Mouse (Mus musculus) intestine, embryonic 14.5 days (tissue): ENCODE results near the gene Ankfn1. TPM values are rescaled to one million over a fixed set of nuclear protein-coding genes. Genes with fewer than 3 reads are reported as not detected.

Source experiments
- ATAC-seq: fragments of 200-750 bp; cut with Nextera tagmentation; replicated peaks from 2 replicates; pipeline ENCODE4 v1.8.0; 2017; ENCODE audit warnings: low read depth, moderate number of reproducible peaks, moderate TSS enrichment, moderate library complexity; ENCODE audit not compliant: low FRiP score, low TSS enrichment
- DNase-seq: peaks from one replicate; pipeline ENCODE4 v3.0.0-alpha.2; 2018; ENCODE audit warnings: low spot score
- H3K27ac ChIP-seq: fragments of 300-500 bp; sonication (generic); 2 replicates; pipeline ENCODE4 v1.5.1; 2014; ENCODE audit warnings: low read depth, mild to moderate bottlenecking, control low read depth
- H3K27me3 ChIP-seq: fragments of 300-500 bp; sonication (generic); replicated peaks from 2 replicates; pipeline ENCODE4 v1.6.1; 2014; ENCODE audit warnings: low read length, control low read depth; ENCODE audit not compliant: control insufficient read depth, insufficient read depth
- H3K36me3 ChIP-seq: fragments of 300-500 bp; sonication (generic); 2 replicates; pipeline ENCODE4 v1.6.1; 2014; ENCODE audit warnings: low read length, control low read depth; ENCODE audit not compliant: control insufficient read depth, insufficient read depth
- H3K4me1 ChIP-seq: fragments of 300-500 bp; sonication (generic); replicated peaks from 2 replicates; pipeline ENCODE4 v1.6.1; 2014; ENCODE audit warnings: low read length, control low read depth, mixed read lengths; ENCODE audit not compliant: control insufficient read depth, insufficient read depth
- H3K4me2 ChIP-seq: fragments of 300-500 bp; sonication (generic); 2 replicates; pipeline ENCODE4 v1.6.1; 2014; ENCODE audit warnings: low read length
- H3K4me3 ChIP-seq: fragments of 300-500 bp; sonication (generic); 2 replicates; pipeline ENCODE4 v1.5.1; 2014; ENCODE audit warnings: low read depth, low read length, control low read depth, mixed read lengths
- H3K9ac ChIP-seq: fragments of 300-500 bp; sonication (generic); 2 replicates; pipeline ENCODE4 v1.6.1; 2014; ENCODE audit warnings: mild to moderate bottlenecking, low read length
- H3K9me3 ChIP-seq: fragments of 300-500 bp; sonication (generic); 2 replicates; pipeline ENCODE4 v1.6.1; 2016; ENCODE audit warnings: low read length, control low read depth; ENCODE audit not compliant: control insufficient read depth
- WGBS: fragments of 180-500 bp; shearing (Covaris S2); extraction: QIAGEN DNeasy Blood & Tissue Kit; methylation state at CpG from one replicate; pipeline ENCODE4 v1.1.7; 2014; 5-methylcytosine and 5-hydroxymethylcytosine counted together
- polyA plus RNA-seq: library from polyadenylated mRNA; unstranded; fragments of >200 nt; fragmentation: Nextera tagmentation; extraction: Ambion mirVana; gene quantifications from 2 replicates; pipeline ENCODE4 v1.2.1, GENCODE M21; 2014

The Ankfn1 gene
- polyA plus RNA-seq, 1 experiment from 2014 or later = 0.30 TPM

DNA sequence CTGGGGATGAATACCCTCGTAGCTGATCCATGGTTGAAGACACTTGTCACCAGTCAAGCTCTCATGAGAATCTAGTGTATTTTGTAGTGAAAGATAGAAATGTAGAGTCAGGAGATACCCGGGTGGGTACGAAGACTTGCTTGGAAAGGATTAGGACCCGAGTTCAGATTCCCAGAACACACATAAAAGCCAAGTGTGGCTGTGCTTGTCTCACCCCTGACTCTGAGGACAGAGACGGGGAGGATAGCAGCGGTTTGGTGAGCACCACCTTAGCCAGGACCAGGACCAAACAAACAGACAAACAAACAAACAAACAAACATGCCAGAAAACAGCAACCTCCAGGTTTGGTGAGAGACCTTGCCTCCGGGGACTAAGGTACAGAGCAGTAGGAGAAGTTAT, 61.1 kb downstream of the Ankfn1 start:
- no peaks in the 10 kb centered on the region for H3K36me3 ChIP-seq
- no peak overlapping the region for H3K4me2 ChIP-seq
- H3K4me3 ChIP-seq = no peak overlapping the region
- H3K27me3 ChIP-seq = no peaks in the 10 kb centered on the region
- H3K9me3 ChIP-seq = no peaks in the 10 kb centered on the region
- DNase-seq (no peak), ATAC-seq (no peak)
- H3K9ac ChIP-seq = no peak overlapping the region
- H3K27ac ChIP-seq = no peak overlapping the region
- no peaks in the 10 kb centered on the region for H3K4me1 ChIP-seq
- 89% methylated on average over 7 of the region's 7 CpGs for WGBS

DNA sequence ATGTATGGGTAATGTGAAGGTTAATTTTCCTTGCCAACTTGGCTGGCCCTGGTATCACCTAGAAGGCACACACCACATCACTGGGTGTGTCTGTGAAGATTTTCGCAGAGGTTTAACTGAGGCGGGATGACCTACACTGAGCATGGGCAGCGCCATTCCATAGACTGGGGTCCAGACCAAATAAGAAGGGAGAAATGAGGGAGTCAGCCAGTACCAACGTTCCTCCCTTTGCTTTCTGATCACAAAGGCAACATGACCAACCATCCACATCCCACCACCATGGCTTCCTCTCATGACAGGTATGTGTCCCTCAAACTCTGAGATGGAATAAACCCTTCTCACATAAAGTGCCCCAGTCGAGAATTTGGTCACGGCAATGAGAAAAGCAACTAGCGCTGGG, 68.9 kb downstream of the Ankfn1 start:
- no peak for DNase-seq
- H3K4me2 ChIP-seq = no peak overlapping the region
- no peak for ATAC-seq
- 93% methylated on average over 7 of the region's 7 CpGs for WGBS
- no peaks in the 10 kb centered on the region for H3K4me1 ChIP-seq
- H3K4me3 ChIP-seq = no peak overlapping the region
- no peaks in the 10 kb centered on the region for H3K27me3 ChIP-seq
- no peaks in the 10 kb centered on the region for H3K36me3 ChIP-seq
- H3K27ac ChIP-seq = no peak overlapping the region
- no peak overlapping the region for H3K9ac ChIP-seq
- no peaks in the 10 kb centered on the region for H3K9me3 ChIP-seq

DNA sequence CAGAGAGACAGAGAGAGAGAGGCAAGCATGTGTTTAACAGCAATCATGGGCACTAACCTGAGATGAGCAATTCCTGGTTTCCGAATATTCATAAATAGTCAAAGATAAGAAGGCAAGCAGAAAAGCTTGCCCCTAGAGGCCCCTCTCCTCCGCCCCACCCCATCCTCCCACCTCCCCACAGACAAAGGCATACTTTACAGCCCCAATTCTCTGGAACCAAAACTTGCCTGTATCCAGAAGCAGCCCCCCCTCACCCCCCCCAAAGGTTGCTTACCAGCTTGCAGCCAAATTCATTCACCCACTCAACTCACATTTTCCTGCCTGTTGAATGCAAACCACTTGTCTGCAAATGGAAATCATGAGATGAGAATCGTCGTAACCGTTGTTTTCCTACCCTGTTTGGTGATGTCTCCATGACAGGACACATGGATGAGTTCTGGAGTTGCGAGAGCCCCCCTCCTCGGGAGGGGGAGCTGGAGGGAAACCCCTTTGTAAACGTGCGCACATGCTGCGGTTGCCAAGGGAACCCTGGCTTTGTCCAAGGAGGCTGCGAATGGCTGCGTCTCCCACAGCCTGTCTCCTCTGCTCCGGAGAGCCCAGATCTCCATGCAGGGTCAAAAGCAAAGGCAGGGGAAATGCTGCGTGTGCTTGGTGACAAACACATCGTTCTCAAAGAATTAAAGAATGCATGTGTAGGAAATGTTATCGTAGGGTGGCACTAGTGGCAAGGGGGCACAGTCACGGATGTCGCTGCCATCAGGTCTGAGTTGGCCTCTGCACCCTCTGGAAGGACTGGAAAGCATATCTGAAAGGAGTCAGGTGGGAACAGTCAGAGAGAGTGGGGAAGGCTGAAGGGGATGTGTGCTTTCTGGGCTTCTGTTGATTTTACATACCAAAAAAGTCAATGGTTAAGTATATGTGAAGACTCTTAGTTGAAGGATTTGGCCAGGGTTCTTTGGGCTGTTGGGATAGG, 80.7 kb downstream of the Ankfn1 start:
- H3K4me1 ChIP-seq = 0 out of 2 replicates have a peak, but pooled peaks cover 4% of the 10 kb centered on the region
- H3K9me3 ChIP-seq = no peaks in the 10 kb centered on the region
- no peak overlapping the region for H3K9ac ChIP-seq
- H3K4me2 ChIP-seq = no peak overlapping the region
- no peaks in the 10 kb centered on the region for H3K36me3 ChIP-seq
- DNase-seq = peak; percentile 61
- no peak overlapping the region for H3K4me3 ChIP-seq
- WGBS = 36% methylated on average over 18 of the region's 18 CpGs
- H3K27me3 ChIP-seq = no peaks in the 10 kb centered on the region
- no peak overlapping the region for H3K27ac ChIP-seq
- ATAC-seq = no peak

DNA sequence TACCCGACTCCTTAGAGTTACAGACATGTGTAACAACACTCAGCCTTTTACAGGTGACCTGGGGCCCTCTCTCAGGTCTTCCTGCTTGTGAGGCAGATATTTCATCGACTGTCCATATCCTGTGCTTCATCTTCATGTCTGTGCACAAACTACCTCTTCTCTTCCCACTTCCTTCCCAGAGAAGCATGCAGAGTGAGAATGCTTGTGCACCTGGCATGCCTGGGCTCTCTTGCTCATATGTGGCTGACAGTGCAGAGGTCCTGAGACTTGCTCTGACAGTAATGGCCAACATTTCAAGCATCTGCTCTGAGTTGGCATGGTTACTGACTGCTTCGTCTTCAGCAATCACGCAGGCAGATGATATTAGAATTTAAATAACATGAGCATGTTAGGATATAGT, 83.8 kb downstream of the Ankfn1 start:
- 76% methylated on average over 4 of the region's 4 CpGs for WGBS
- DNase-seq = no peak
- no peaks in the 10 kb centered on the region for H3K36me3 ChIP-seq
- no peak overlapping the region for H3K4me3 ChIP-seq
- H3K4me1 ChIP-seq = 0 out of 2 replicates have a peak, but pooled peaks cover 4% of the 10 kb centered on the region
- H3K4me2 ChIP-seq = no peak overlapping the region
- no peak overlapping the region for H3K27ac ChIP-seq
- ATAC-seq = no peak
- H3K27me3 ChIP-seq = no peaks in the 10 kb centered on the region
- H3K9me3 ChIP-seq = no peaks in the 10 kb centered on the region
- H3K9ac ChIP-seq = no peak overlapping the region

DNA sequence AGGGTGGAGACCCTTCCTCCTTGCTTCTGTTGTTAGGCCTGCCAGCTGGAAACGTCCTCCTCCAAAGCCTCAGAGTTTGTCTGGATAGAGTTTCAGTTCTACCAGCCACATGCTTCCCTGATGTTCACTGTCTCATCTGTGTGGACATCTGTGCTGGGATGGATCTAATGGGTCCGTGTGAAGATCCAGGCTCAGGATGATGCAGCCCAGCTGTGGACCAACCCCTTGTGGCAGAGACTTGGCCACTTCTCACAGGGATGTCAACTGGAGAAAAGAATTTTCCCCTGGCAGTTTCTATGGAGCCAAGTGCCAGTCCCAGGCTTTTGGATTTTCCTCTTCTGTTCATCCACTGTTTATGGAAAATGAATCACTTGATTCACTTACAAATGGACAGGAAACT, 100.5 kb downstream of the Ankfn1 start:
- DNase-seq = no peak
- H3K4me1 ChIP-seq = peaks cover 9% of the 10 kb centered on the region
- H3K9me3 ChIP-seq = no peaks in the 10 kb centered on the region
- no peak overlapping the region for H3K27ac ChIP-seq
- H3K36me3 ChIP-seq = no peaks in the 10 kb centered on the region
- H3K4me3 ChIP-seq = no peak overlapping the region
- no peak for ATAC-seq
- WGBS = 32% methylated on average over 2 of the region's 2 CpGs
- no peak overlapping the region for H3K9ac ChIP-seq
- no peak overlapping the region for H3K4me2 ChIP-seq
- H3K27me3 ChIP-seq = no peaks in the 10 kb centered on the region

DNA sequence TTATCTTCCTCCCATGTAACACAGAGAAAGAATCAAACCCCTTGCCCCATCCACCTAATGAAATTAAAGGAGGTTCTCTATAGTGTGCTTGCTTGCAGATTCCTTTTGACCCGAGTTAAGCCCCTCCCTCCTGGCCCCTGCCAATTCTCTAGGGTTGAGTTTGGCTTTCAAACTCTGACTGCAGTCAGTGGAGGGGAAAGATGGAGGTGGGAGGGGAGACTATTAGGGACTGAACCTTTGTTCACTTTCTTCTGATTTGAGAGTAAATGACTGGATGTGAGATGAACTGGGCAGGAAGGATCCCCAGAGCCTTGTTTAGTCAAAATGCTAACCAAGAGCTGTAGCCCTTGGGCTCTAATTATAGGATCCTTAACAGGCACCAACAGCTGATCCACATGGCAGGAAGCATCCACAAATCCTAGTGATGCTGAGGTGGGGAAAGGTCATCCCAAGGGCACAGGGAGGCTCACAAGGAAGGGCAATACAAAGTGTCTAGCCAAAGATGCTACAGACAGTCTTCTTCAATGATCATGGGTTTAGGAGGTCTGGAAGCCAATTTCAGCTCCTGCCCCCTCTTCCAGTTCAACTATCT, 103.4 kb downstream of the Ankfn1 start:
- H3K4me1 ChIP-seq = peaks cover 9% of the 10 kb centered on the region
- 16% methylated on average over 1 of the region's 1 CpGs for WGBS
- no peak overlapping the region for H3K4me3 ChIP-seq
- H3K9me3 ChIP-seq = no peaks in the 10 kb centered on the region
- no peak overlapping the region for H3K9ac ChIP-seq
- no peak overlapping the region for H3K4me2 ChIP-seq
- no peak overlapping the region for H3K27ac ChIP-seq
- H3K27me3 ChIP-seq = no peaks in the 10 kb centered on the region
- no peak for DNase-seq
- no peak for ATAC-seq
- H3K36me3 ChIP-seq = no peaks in the 10 kb centered on the region

DNA sequence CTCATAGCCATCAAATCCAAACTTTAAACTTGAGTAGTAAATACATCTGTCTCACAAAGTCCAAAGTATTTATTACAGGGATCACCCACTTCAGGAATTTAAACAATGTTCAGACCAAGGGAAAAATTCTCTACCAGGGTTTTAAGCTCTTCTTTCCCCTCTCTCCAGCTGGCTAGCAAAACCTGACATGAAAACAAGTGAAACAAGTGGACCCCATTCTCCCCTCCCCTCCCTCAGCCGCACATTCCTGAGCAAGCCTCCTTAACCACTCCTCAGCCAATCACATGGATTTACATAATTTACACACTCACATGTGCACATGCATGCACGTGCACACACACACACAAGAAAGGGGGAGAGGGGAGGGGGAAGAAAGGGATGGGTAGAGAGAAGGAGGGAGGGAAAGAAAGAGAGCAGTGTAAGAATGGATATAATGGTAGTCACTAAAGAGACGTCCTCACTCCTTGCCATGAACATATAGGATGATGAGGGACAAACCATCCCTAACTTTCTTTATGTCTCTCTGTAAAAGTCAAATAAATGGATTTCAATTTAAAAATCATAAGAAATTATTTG, 104.9 kb downstream of the Ankfn1 start:
- Histone ChIP-seq H3K4me2 (no peak overlapping the region), H3K9me3 (no peaks in the 10 kb centered on the region), H3K27ac (no peak overlapping the region; the same call in 1 of the 2 replicates), H3K9ac (no peak overlapping the region), H3K4me1 (peaks cover 9% of the 10 kb centered on the region), H3K36me3 (no peaks in the 10 kb centered on the region), H3K4me3 (no peak overlapping the region), H3K27me3 (no peaks in the 10 kb centered on the region)
- 45% methylated on average over 3 of the region's 3 CpGs for WGBS
- DNase-seq = no peak
- no peak for ATAC-seq

DNA sequence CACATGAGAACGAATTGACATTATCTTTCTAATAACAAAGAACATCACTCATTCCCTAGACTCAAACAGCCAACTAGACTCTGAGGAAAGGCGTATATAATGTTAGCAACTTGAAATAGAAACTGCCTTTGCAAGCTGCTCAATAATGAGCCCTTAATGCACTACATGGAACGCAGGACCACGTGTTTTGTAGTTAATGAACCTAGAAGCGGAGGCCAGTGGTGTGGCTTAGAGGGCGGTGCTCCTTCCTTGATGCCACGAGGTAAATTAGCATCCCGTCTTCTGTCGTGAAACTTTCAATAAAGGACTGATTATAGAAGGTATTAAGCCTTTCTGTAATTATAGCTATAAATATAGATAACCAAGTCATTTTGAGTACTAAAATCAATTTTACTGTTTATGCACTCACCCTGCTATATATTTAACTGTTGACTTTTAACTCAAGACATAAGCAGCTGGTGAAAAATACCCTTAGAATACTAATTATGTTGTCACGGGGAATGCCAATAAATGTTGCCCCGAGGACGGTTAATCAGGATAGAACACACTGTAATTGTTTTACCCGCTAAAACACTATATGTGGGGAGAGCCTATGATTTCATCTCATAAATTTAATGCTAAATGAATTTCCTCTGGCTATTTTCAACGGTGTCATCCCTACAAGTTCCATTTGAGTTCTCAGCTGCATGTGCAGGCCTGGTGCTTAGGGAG, 112.1 kb downstream of the Ankfn1 start:
- H3K4me2 ChIP-seq = no peak overlapping the region
- 79% methylated on average over 14 of the region's 14 CpGs for WGBS

More for the DNA sequence above, 112.1 kb downstream of the Ankfn1 start:
- Histone ChIP-seq H3K9ac (no peak overlapping the region), H3K4me3 (no peak overlapping the region), H3K27me3 (no peaks in the 10 kb centered on the region), H3K9me3 (no peaks in the 10 kb centered on the region), H3K4me1 (no peaks in the 10 kb centered on the region), H3K27ac (no peak overlapping the region), H3K36me3 (no peaks in the 10 kb centered on the region)
- DNase-seq = no peak
- no peak for ATAC-seq
